Mouse (Mus musculus): ENCODE results near the gene Zfp59. TPM values are rescaled to one million over a fixed set of nuclear protein-coding genes. Genes with fewer than 3 reads are reported as not detected.

Zfp59 gene
- polyA plus RNA-seq, 1 experiment from 2014 or later: 5.6 TPM

- H3K27me3 ChIP-seq (replicated peaks): no peaks in the 10 kb centered on the region
- peaks cover 11% of the 10 kb centered on the region; the same call in 1 of the 2 replicates for H3K9me3 ChIP-seq (replicated peaks)
- ATAC-seq (ENCODE audit: insufficient number of reproducible peaks, low FRiP score): no peak
- H3K4me1 ChIP-seq (replicated peaks): no peaks in the 10 kb centered on the region
- no peak overlapping the region for H3K4me3 ChIP-seq
- WGBS: 83% methylated on average over 4 of the region's 4 CpGs
- H3K9ac ChIP-seq: no peak overlapping the region
- peaks cover 63% of the 10 kb centered on the region for H3K36me3 ChIP-seq
- H3K4me2 ChIP-seq: no peak overlapping the region
- no peak overlapping the region for H3K27ac ChIP-seq (ENCODE audit: poor library complexity, severe bottlenecking)
Measured at GRCm38 (mm10) chr7:27881721-27882120, 43.3 kb downstream of the Zfp59 start.

DNA sequence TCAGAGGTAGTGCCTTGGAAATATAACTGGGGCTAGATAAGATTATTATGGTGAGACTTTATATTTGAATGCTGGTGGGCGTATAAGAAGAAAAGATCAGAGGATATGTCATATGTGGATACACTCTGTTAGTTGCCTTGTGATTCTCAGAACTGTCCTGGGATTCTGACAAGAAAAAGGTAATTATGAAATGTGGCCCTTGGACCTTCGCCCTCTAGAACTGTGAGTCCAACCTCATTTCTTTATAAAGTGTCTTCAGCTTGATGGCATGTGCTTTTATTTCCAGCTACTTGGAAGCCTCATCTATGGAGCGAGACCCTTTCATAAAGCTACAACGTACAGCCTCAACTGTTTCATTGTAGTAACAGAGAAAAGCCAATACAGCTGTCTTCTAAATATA is 62.2 kb downstream of the Zfp59 start:
- Histone ChIP-seq H3K27ac (ENCODE audit: poor library complexity, severe bottlenecking) (no peak overlapping the region), H3K27me3 (replicated peaks) (no peaks in the 10 kb centered on the region), H3K4me3 (no peak overlapping the region), H3K9ac (no peak overlapping the region), H3K9me3 (replicated peaks) (peaks cover 7% of the 10 kb centered on the region), H3K4me1 (replicated peaks) (no peaks in the 10 kb centered on the region), H3K36me3 (0 out of 2 replicates have a peak, but pooled peaks cover 7% of the 10 kb centered on the region), H3K4me2 (no peak overlapping the region)
- ATAC-seq (ENCODE audit: insufficient number of reproducible peaks, low FRiP score): no peak
- 85% methylated on average over 4 of the region's 4 CpGs for WGBS

- Histone ChIP-seq H3K4me1 (replicated peaks) (no peaks in the 10 kb centered on the region), H3K27ac (ENCODE audit: poor library complexity, severe bottlenecking) (no peak overlapping the region), H3K27me3 (replicated peaks) (no peaks in the 10 kb centered on the region), H3K9me3 (replicated peaks) (peaks cover 7% of the 10 kb centered on the region), H3K36me3 (peaks cover 22% of the 10 kb centered on the region), H3K9ac (no peak overlapping the region), H3K4me2 (no peak overlapping the region), H3K4me3 (no peak overlapping the region)
- WGBS: 69% methylated on average over 11 of the region's 11 CpGs
- no peak for ATAC-seq (ENCODE audit: insufficient number of reproducible peaks, low FRiP score)
Measured at GRCm38 (mm10) chr7:27905061-27905848, 66.8 kb downstream of the Zfp59 start.

Other genes starting within 250 kb of the Zfp59 start
- gene Akt2, start 247.1 kb upstream of the Zfp59 start, polyA plus RNA-seq (2016; fragmentation: Nextera tagmentation; extraction: Ambion mirVana): 85.0 and 89.4 TPM in 2 replicates
- gene Ttc9b, start 184.7 kb upstream of the Zfp59 start, polyA plus RNA-seq (2016; fragmentation: Nextera tagmentation; extraction: Ambion mirVana): 0.09 TPM in 1 of 2 replicates, not detected in the other
- 8.8 and 9.8 TPM in 2 replicates for gene Map3k10, start 164.0 kb upstream of the Zfp59 start, polyA plus RNA-seq (2016; fragmentation: Nextera tagmentation; extraction: Ambion mirVana)
- 1.7 and 2.8 TPM in 2 replicates for gene Zfp607b, start 149.3 kb upstream of the Zfp59 start, polyA plus RNA-seq (2016; fragmentation: Nextera tagmentation; extraction: Ambion mirVana)
- gene Zfp60, start 107.2 kb upstream of the Zfp59 start, polyA plus RNA-seq (2016; fragmentation: Nextera tagmentation; extraction: Ambion mirVana): 20.2 TPM in 2 replicates
- gene Zfp626, start 31.4 kb upstream of the Zfp59 start, polyA plus RNA-seq (2016; fragmentation: Nextera tagmentation; extraction: Ambion mirVana): 1.3 and 1.4 TPM in 2 replicates
- gene Zfp607a, start 18.9 kb downstream of the Zfp59 start, polyA plus RNA-seq (2016; fragmentation: Nextera tagmentation; extraction: Ambion mirVana): 3.7 and 4.4 TPM in 2 replicates
- gene Zfp974, start 90.9 kb downstream of the Zfp59 start, polyA plus RNA-seq (2016; fragmentation: Nextera tagmentation; extraction: Ambion mirVana): 8.4 and 8.5 TPM in 2 replicates
- 13.9 TPM in 2 replicates for gene Zfp780b, start 140.6 kb downstream of the Zfp59 start, polyA plus RNA-seq (2016; fragmentation: Nextera tagmentation; extraction: Ambion mirVana)
- 2.1 and 2.8 TPM in 2 replicates for gene Zfp850, start 175.5 kb downstream of the Zfp59 start, polyA plus RNA-seq (2016; fragmentation: Nextera tagmentation; extraction: Ambion mirVana)
- gene Psmc4, start 211.5 kb downstream of the Zfp59 start, polyA plus RNA-seq (2016; fragmentation: Nextera tagmentation; extraction: Ambion mirVana): 236 and 237 TPM in 2 replicates
- gene Fcgbp, start 232.6 kb downstream of the Zfp59 start, polyA plus RNA-seq (2016; fragmentation: Nextera tagmentation; extraction: Ambion mirVana): not detected in 2 replicates

Measured in heart, embryonic 12.5 days (tissue).